Mouse (Mus musculus): ENCODE data around the gene 4930556J24Rik. TPM values are rescaled to one million over a fixed set of nuclear protein-coding genes. Genes with fewer than 3 reads are reported as not detected.
"Not testable (repeated sequence)": the region's sequence is repeated elsewhere in the genome, so short reads cannot be mapped to it uniquely, and the experiment has no call there.

The 4930556J24Rik gene
- polyA plus RNA-seq, 1 experiment from 2014 or later: 0.17 TPM

GRCm38 (mm10) chr11:3914109-3914840 is 62.3 kb downstream of the 4930556J24Rik start, which contains the start of gene Slc35e4:
Gene Slc35e4 (minus strand): TSS chr11:3914664.
- Histone ChIP-seq H3K9me3 (no peaks in the 10 kb centered on the region), H3K9ac (peak within 1 kb of the TSS; percentile 75), H3K27ac (peak within 1 kb of the TSS; percentile 85), H3K4me2 (peak within 1 kb of the TSS; percentile 91), H3K4me1 (peaks cover 44% of the 10 kb centered on the region), H3K36me3 (no peaks in the 10 kb centered on the region), H3K4me3 (peak within 1 kb of the TSS; percentile 66), H3K27me3 (peaks cover 13% of the 10 kb centered on the region)
- ATAC-seq (ENCODE audit: insufficient number of reproducible peaks, insufficient read depth, low FRiP score, low TSS enrichment, low read depth): peak; percentile 66
- under 1% methylated on average over 28 of the region's 28 CpGs for WGBS

- peak overlapping the region; percentile 75 for H3K9ac ChIP-seq
- peaks cover 49% of the 10 kb centered on the region for H3K4me1 ChIP-seq
- peak overlapping the region; percentile 91 for H3K4me2 ChIP-seq
- under 1% methylated on average over 65 of the region's 65 CpGs for WGBS
- H3K9me3 ChIP-seq: no peaks in the 10 kb centered on the region
- ATAC-seq (ENCODE audit: insufficient number of reproducible peaks, insufficient read depth, low FRiP score, low TSS enrichment, low read depth): peak; percentile 86
- H3K27ac ChIP-seq: peak overlapping the region; percentile 85
- H3K36me3 ChIP-seq: no peaks in the 10 kb centered on the region
- H3K27me3 ChIP-seq: peaks cover 13% of the 10 kb centered on the region
- peak overlapping the region; percentile 66 for H3K4me3 ChIP-seq
Measured at GRCm38 (mm10) chr11:3913316-3914108, 63.1 kb downstream of the 4930556J24Rik start.

GRCm38 (mm10) chr11:3912875-3913271 is 63.7 kb downstream of the 4930556J24Rik start:
- no peaks in the 10 kb centered on the region for H3K9me3 ChIP-seq

GRCm38 (mm10) chr11:3912100-3912874 is 64.3 kb downstream of the 4930556J24Rik start:
- Histone ChIP-seq H3K9ac (peak overlapping the region; percentile 75), H3K4me3 (peak overlapping the region; percentile 66), H3K27me3 (peaks cover 13% of the 10 kb centered on the region), H3K4me2 (peak overlapping the region; percentile 91), H3K36me3 (peaks cover 4% of the 10 kb centered on the region), H3K4me1 (peaks cover 49% of the 10 kb centered on the region), H3K9me3 (no peaks in the 10 kb centered on the region), H3K27ac (peak overlapping the region; percentile 22; the same call in 1 of the 2 replicates)
- no peak for ATAC-seq (ENCODE audit: insufficient number of reproducible peaks, insufficient read depth, low FRiP score, low TSS enrichment, low read depth)
- WGBS: 14% methylated on average over 19 of the region's 19 CpGs

More at GRCm38 (mm10) chr11:3912875-3913271, 63.7 kb downstream of the 4930556J24Rik start:
- Histone ChIP-seq H3K4me3 (peak overlapping the region; percentile 66), H3K27ac (0 out of 2 replicates have a peak overlapping the region, but pooled peaks have one; percentile 22), H3K36me3 (no peaks in the 10 kb centered on the region), H3K27me3 (peaks cover 13% of the 10 kb centered on the region), H3K4me1 (peaks cover 49% of the 10 kb centered on the region), H3K9ac (peak overlapping the region; percentile 75), H3K4me2 (peak overlapping the region; percentile 91)
- 2% methylated on average over 16 of the region's 16 CpGs for WGBS
- ATAC-seq (ENCODE audit: insufficient number of reproducible peaks, insufficient read depth, low FRiP score, low TSS enrichment, low read depth): no peak

GRCm38 (mm10) chr11:3911440-3911839 is 65.1 kb downstream of the 4930556J24Rik start:
- Histone ChIP-seq H3K4me1 (peaks cover 49% of the 10 kb centered on the region), H3K4me3 (0 out of 2 replicates have a peak overlapping the region, but pooled peaks have one; percentile 2), H3K36me3 (peaks cover 13% of the 10 kb centered on the region), H3K4me2 (peak overlapping the region; percentile 91), H3K27me3 (peaks cover 13% of the 10 kb centered on the region)
- ATAC-seq (ENCODE audit: insufficient number of reproducible peaks, insufficient read depth, low FRiP score, low TSS enrichment, low read depth); H3K27ac ChIP-seq; H3K9ac ChIP-seq; H3K9me3 ChIP-seq: not testable (repeated sequence)
- 82% methylated on average over 6 of the region's 6 CpGs for WGBS

- Histone ChIP-seq H3K36me3 (peaks cover 16% of the 10 kb centered on the region), H3K4me3 (0 out of 2 replicates have a peak overlapping the region, but pooled peaks have one; percentile 2), H3K4me1 (peaks cover 49% of the 10 kb centered on the region), H3K9ac (0 out of 2 replicates have a peak overlapping the region, but pooled peaks have one; percentile 40), H3K4me2 (peak overlapping the region; percentile 91), H3K27me3 (peaks cover 13% of the 10 kb centered on the region), H3K27ac (no peak overlapping the region), H3K9me3 (no peaks in the 10 kb centered on the region)
- ATAC-seq (ENCODE audit: insufficient number of reproducible peaks, insufficient read depth, low FRiP score, low TSS enrichment, low read depth): no peak
- 53% methylated on average over 5 of the region's 5 CpGs for WGBS
Measured at GRCm38 (mm10) chr11:3910513-3911310, 65.9 kb downstream of the 4930556J24Rik start.

- H3K27ac ChIP-seq: no peak overlapping the region
- no peak overlapping the region for H3K4me2 ChIP-seq
- no peak overlapping the region for H3K9ac ChIP-seq
- H3K4me1 ChIP-seq: peaks cover 44% of the 10 kb centered on the region
- H3K27me3 ChIP-seq: peaks cover 13% of the 10 kb centered on the region
- no peaks in the 10 kb centered on the region for H3K9me3 ChIP-seq
- no peak for ATAC-seq (ENCODE audit: insufficient number of reproducible peaks, insufficient read depth, low FRiP score, low TSS enrichment, low read depth)
- H3K36me3 ChIP-seq: peaks cover 16% of the 10 kb centered on the region
- no peak overlapping the region for H3K4me3 ChIP-seq
- WGBS: 88% methylated on average over 4 of the region's 4 CpGs
Measured at GRCm38 (mm10) chr11:3909236-3909635, 67.3 kb downstream of the 4930556J24Rik start.

GRCm38 (mm10) chr11:3905446-3905845 is 71.1 kb downstream of the 4930556J24Rik start:
- H3K4me2 ChIP-seq: no peak overlapping the region
- 79% methylated on average over 1 of the region's 1 CpGs for WGBS
- H3K4me3 ChIP-seq: no peak overlapping the region
- H3K9me3 ChIP-seq: no peaks in the 10 kb centered on the region
- peaks cover 11% of the 10 kb centered on the region for H3K4me1 ChIP-seq
- ATAC-seq (ENCODE audit: insufficient number of reproducible peaks, insufficient read depth, low FRiP score, low TSS enrichment, low read depth): no peak
- no peak overlapping the region for H3K9ac ChIP-seq
- no peaks in the 10 kb centered on the region for H3K27me3 ChIP-seq
- H3K36me3 ChIP-seq: peaks cover 16% of the 10 kb centered on the region
- H3K27ac ChIP-seq: no peak overlapping the region

- Histone ChIP-seq H3K36me3 (peaks cover 16% of the 10 kb centered on the region), H3K9me3 (no peaks in the 10 kb centered on the region), H3K9ac (no peak overlapping the region), H3K27ac (no peak overlapping the region), H3K4me2 (no peak overlapping the region), H3K4me1 (0 out of 2 replicates have a peak, but pooled peaks cover 8% of the 10 kb centered on the region), H3K27me3 (no peaks in the 10 kb centered on the region), H3K4me3 (no peak overlapping the region)
- ATAC-seq (ENCODE audit: insufficient number of reproducible peaks, insufficient read depth, low FRiP score, low TSS enrichment, low read depth): no peak
- WGBS: 82% methylated on average over 6 of the region's 6 CpGs
Measured at GRCm38 (mm10) chr11:3904673-3905072, 71.9 kb downstream of the 4930556J24Rik start.

- Histone ChIP-seq H3K27ac (no peak overlapping the region), H3K27me3 (no peaks in the 10 kb centered on the region), H3K36me3 (peaks cover 22% of the 10 kb centered on the region), H3K4me1 (no peaks in the 10 kb centered on the region), H3K4me2 (no peak overlapping the region), H3K9me3 (no peaks in the 10 kb centered on the region), H3K4me3 (no peak overlapping the region), H3K9ac (no peak overlapping the region)
- WGBS: 70% methylated on average over 5 of the region's 5 CpGs
- no peak for ATAC-seq (ENCODE audit: insufficient number of reproducible peaks, insufficient read depth, low FRiP score, low TSS enrichment, low read depth)
Measured at GRCm38 (mm10) chr11:3903046-3903445, 73.5 kb downstream of the 4930556J24Rik start.
